Mouse (Mus musculus): ENCODE measurements around the gene Tenm4. TPM values are rescaled to one million over a fixed set of nuclear protein-coding genes. Genes with fewer than 3 reads are reported as not detected.

Tenm4 gene
- polyA plus RNA-seq, 2 experiments: 0.11 to 0.28 TPM

GRCm38 (mm10) chr7:96210525-96211369 is 39.7 kb downstream of the Tenm4 start:
- DNase-seq (ENCODE audit: low read depth in 3 of 3, low spot score in 3 of 3) (no peak), ATAC-seq (ENCODE audit: insufficient read depth) (no peak)
- peaks cover 66% of the 10 kb centered on the region for H3K27me3 ChIP-seq (ENCODE audit: control insufficient read depth, insufficient read depth, low read length)
- TF ChIP-seq EP300 (IDR thresholded peaks at IDR 0.05; ENCODE audit: low read depth): no peak
- 0 out of 2 replicates have a peak, but pooled peaks have one; percentile 17 for TF ChIP-seq CTCF (IDR thresholded peaks at IDR 0.05; ENCODE audit: low read depth)
- no peak overlapping the region for H3K27ac ChIP-seq
- peak overlapping the region; percentile 48 for H3K4me2 ChIP-seq (ENCODE audit: low read depth)
- peak overlapping the region; percentile 12 to 38 for H3K4me3 ChIP-seq (ENCODE audit: insufficient read depth in 1 of 2, low read depth in 2 of 2, low read length in 2 of 2)
- no peak overlapping the region for H3K9ac ChIP-seq (replicated peaks)
- no peaks in the 10 kb centered on the region for H3K4me1 ChIP-seq (replicated peaks; ENCODE audit: control insufficient read depth in 2 of 2, insufficient read depth in 2 of 2, low read length in 1 of 2)
- WGBS (ENCODE audit: insufficient replicate concordance): under 1% methylated on average over 56 of the region's 62 CpGs
- no peaks in the 10 kb centered on the region for H3K9me3 ChIP-seq (ENCODE audit: control insufficient read depth, low read length)
- H3K36me3 ChIP-seq (replicated peaks; ENCODE audit: control insufficient read depth, insufficient read depth, low read depth): no peaks in the 10 kb centered on the region

DNA sequence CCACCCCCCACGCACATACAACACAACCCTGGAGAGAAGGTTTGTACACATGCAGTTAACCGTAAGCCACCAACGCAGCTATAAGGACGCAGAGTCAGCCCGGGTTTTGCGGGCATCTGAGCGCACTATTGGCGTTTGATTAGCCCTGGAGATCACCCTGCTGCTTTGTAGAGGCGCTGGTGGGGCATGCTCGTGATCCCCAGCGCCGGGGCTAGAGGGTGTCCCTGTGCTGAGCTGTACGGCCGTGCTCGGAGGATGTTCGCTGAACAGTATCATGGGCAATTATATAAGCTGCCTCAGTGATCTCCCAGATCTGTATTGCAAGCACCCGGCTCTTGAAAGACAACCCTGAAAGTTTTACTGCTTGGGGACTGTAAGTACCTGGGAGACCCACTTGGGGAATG is 40.6 kb downstream of the Tenm4 start:
- no peak overlapping the region for H3K4me2 ChIP-seq (ENCODE audit: low read depth)
- no peaks in the 10 kb centered on the region for H3K36me3 ChIP-seq (replicated peaks; ENCODE audit: control insufficient read depth, insufficient read depth, low read depth)
- TF ChIP-seq EP300 (IDR thresholded peaks at IDR 0.05; ENCODE audit: low read depth): no peak
- no peak for TF ChIP-seq CTCF (IDR thresholded peaks at IDR 0.05; ENCODE audit: low read depth)
- DNase-seq (ENCODE audit: low read depth in 3 of 3, low spot score in 3 of 3) (no peak), ATAC-seq (ENCODE audit: insufficient read depth) (no peak)
- H3K4me1 ChIP-seq (replicated peaks; ENCODE audit: control insufficient read depth in 2 of 2, insufficient read depth in 2 of 2, low read length in 1 of 2): no peaks in the 10 kb centered on the region
- 1% methylated on average over 17 of the region's 17 CpGs for WGBS (ENCODE audit: insufficient replicate concordance)
- no peak overlapping the region for H3K27ac ChIP-seq
- no peaks in the 10 kb centered on the region for H3K9me3 ChIP-seq (ENCODE audit: control insufficient read depth, low read length)
- H3K4me3 ChIP-seq (ENCODE audit: insufficient read depth in 1 of 2, low read depth in 2 of 2, low read length in 2 of 2): no peak overlapping the region
- peaks cover 66% of the 10 kb centered on the region for H3K27me3 ChIP-seq (ENCODE audit: control insufficient read depth, insufficient read depth, low read length)
- H3K9ac ChIP-seq (replicated peaks): no peak overlapping the region

GRCm38 (mm10) chr7:96212224-96212591 is 41.2 kb downstream of the Tenm4 start:
- H3K27me3 ChIP-seq (ENCODE audit: control insufficient read depth, insufficient read depth, low read length): peaks cover 66% of the 10 kb centered on the region
- ATAC-seq (ENCODE audit: insufficient read depth) (no peak), DNase-seq (ENCODE audit: low read depth in 3 of 3, low spot score in 3 of 3) (no peak)
- no peaks in the 10 kb centered on the region for H3K4me1 ChIP-seq (replicated peaks; ENCODE audit: control insufficient read depth in 2 of 2, insufficient read depth in 2 of 2, low read length in 1 of 2)
- H3K4me3 ChIP-seq (ENCODE audit: insufficient read depth in 1 of 2, low read depth in 2 of 2, low read length in 2 of 2): no peak overlapping the region
- H3K27ac ChIP-seq: no peak overlapping the region
- no peak overlapping the region for H3K4me2 ChIP-seq (ENCODE audit: low read depth)
- no peak for TF ChIP-seq CTCF (IDR thresholded peaks at IDR 0.05; ENCODE audit: low read depth)
- no peak for TF ChIP-seq EP300 (IDR thresholded peaks at IDR 0.05; ENCODE audit: low read depth)
- H3K9me3 ChIP-seq (ENCODE audit: control insufficient read depth, low read length): no peaks in the 10 kb centered on the region
- no peaks in the 10 kb centered on the region for H3K36me3 ChIP-seq (replicated peaks; ENCODE audit: control insufficient read depth, insufficient read depth, low read depth)
- WGBS (ENCODE audit: insufficient replicate concordance): 1% methylated on average over 9 of the region's 9 CpGs
- no peak overlapping the region for H3K9ac ChIP-seq (replicated peaks)

DNA sequence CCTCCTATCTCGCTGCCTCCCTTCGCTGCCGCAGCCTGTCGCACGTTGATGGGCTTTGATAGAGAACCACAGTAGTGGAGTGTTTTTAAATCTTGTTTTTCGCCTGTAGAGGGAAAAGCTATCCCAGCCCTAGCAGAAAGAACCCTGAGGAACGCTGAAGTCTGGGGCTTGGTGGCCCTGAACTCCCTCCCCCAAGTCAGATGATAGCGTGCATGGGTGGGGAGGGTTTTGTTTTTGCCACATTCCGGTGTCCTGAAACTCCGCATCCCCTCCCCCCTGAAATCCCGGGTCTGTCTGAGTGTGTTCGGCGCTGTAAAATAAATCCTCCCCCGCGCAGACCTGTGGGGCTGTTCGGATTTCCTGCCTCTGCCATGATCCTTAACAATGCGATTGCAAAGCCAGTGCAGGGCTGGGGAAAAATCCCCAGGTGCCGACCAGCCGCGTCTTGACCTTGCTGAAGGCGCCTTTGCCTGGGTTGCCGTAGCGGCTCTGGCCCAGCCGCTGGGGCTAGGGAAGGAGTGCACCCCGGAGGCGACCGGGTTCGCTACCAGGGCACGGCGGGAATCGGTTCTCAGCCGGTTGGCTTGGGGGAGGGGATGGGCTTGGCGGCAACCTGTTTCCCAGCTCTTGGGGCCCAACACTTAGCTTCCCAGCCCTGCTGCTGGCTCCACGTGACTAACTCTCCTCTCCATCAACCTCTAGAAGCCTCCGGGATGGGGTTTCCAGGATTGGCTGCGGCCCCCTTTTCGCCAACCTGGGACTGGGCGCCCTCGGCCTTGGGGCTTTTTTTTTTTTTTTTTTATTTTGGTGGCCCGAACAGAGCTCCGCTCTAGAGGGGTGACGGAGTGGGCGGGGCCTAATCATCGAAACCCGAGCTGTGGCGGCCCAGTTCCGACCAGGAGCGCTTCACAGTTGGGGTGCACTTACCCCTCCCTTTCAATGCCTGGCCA is 41.8 kb downstream of the Tenm4 start:
- Histone ChIP-seq H3K4me2 (ENCODE audit: low read depth) (peak overlapping the region; percentile 60), H3K27ac (no peak overlapping the region), H3K4me3 (ENCODE audit: insufficient read depth in 1 of 2, low read depth in 2 of 2, low read length in 2 of 2) (peak overlapping the region; percentile 24 to 32), H3K36me3 (replicated peaks; ENCODE audit: control insufficient read depth, insufficient read depth, low read depth) (no peaks in the 10 kb centered on the region), H3K27me3 (ENCODE audit: control insufficient read depth, insufficient read depth, low read length) (peaks cover 64% of the 10 kb centered on the region), H3K9ac (replicated peaks) (no peak overlapping the region), H3K4me1 (replicated peaks; ENCODE audit: control insufficient read depth in 2 of 2, insufficient read depth in 2 of 2, low read length in 1 of 2) (no peaks in the 10 kb centered on the region), H3K9me3 (ENCODE audit: control insufficient read depth, low read length) (no peaks in the 10 kb centered on the region)
- WGBS (ENCODE audit: insufficient replicate concordance): 1% methylated on average over 48 of the region's 48 CpGs
- TF ChIP-seq CTCF (IDR thresholded peaks at IDR 0.05; ENCODE audit: low read depth) (no peak), EP300 (IDR thresholded peaks at IDR 0.05; ENCODE audit: low read depth) (no peak)
- no peak for DNase-seq (ENCODE audit: low read depth in 3 of 3, low spot score in 3 of 3)
- ATAC-seq (ENCODE audit: insufficient read depth): no peak

DNA sequence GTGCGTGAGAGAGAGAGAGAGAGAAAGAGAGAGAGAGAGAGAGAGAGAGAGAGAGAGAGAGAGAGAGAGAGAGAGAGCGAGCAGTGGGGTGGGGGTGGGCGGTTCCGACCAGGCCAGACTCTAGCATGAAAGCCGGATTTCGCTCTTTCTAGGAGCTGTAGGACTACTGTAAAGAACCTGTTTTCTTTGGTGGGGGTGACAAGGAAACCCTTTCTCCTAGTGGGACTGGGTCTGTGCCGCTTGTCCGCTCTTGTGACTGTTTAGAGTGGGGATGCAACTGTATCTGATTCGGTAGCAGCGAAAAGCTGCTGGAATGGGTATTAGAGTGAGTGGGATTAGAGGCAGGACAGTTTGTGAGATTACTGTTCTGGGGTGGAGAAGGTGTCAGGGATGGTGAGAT is 42.7 kb downstream of the Tenm4 start:
- Histone ChIP-seq H3K27ac (no peak overlapping the region), H3K27me3 (ENCODE audit: control insufficient read depth, insufficient read depth, low read length) (peaks cover 59% of the 10 kb centered on the region), H3K36me3 (replicated peaks; ENCODE audit: control insufficient read depth, insufficient read depth, low read depth) (no peaks in the 10 kb centered on the region), H3K9ac (replicated peaks) (no peak overlapping the region), H3K4me1 (replicated peaks; ENCODE audit: control insufficient read depth in 2 of 2, insufficient read depth in 2 of 2, low read length in 1 of 2) (no peaks in the 10 kb centered on the region), H3K9me3 (ENCODE audit: control insufficient read depth, low read length) (no peaks in the 10 kb centered on the region), H3K4me2 (ENCODE audit: low read depth) (peak overlapping the region; percentile 60), H3K4me3 (ENCODE audit: insufficient read depth in 1 of 2, low read depth in 2 of 2, low read length in 2 of 2) (no peak overlapping the region)
- ATAC-seq (ENCODE audit: insufficient read depth) (no peak), DNase-seq (ENCODE audit: low read depth in 3 of 3, low spot score in 3 of 3) (no peak)
- 18% methylated on average over 8 of the region's 10 CpGs for WGBS (ENCODE audit: insufficient replicate concordance)
- TF ChIP-seq EP300 (IDR thresholded peaks at IDR 0.05; ENCODE audit: low read depth): no peak
- TF ChIP-seq CTCF (IDR thresholded peaks at IDR 0.05; ENCODE audit: low read depth): no peak

Measured in liver, embryonic 14.5 days (tissue).